7 mouse cellular contexts compared by ENCODE assay signal in genomic region chr12:109830303-109831020, GRCm38 (mm10).
DNase-seq lines count a peak whose midpoint lies in the region; ATAC-seq lines count a peak whose summit lies in the region.

No protein-coding gene starts in this region.

- peak; percentile 79 for DNase-seq in left cerebral cortex, postnatal 4 days
- no peak for DNase-seq in left cerebral cortex, adult 9 months (ENCODE audit: low spot score in 2 of 2)
- DNase-seq in c-Kit-positive CD71-negative TER-119-negative erythroid progenitor cells, embryonic 14.5 days (ENCODE audit: low read depth): peak; percentile 3
- DNase-seq in limb, embryonic 10.5 days (ENCODE audit: low spot score): peak; percentile 72
- DNase-seq in gastrocnemius, postnatal 25 days: no peak

- peaks cover 24% of the 10 kb centered on the region for H3K4me1 ChIP-seq in forebrain, embryonic 13.5 days
- H3K4me1 ChIP-seq in limb, embryonic 10.5 days: peaks cover 38% of the 10 kb centered on the region
- no peaks in the 10 kb centered on the region for H3K4me1 ChIP-seq in stomach, embryonic 14.5 days (ENCODE audit: control insufficient read depth, insufficient read depth, low read length)

- no peak overlapping the region for H3K9ac ChIP-seq in forebrain, embryonic 13.5 days
- no peak overlapping the region for H3K9ac ChIP-seq in stomach, embryonic 14.5 days (replicated peaks; ENCODE audit: low read depth, low read length)

- no peak overlapping the region for H3K4me3 ChIP-seq in forebrain, embryonic 13.5 days
- no peak overlapping the region for H3K4me3 ChIP-seq in limb, embryonic 10.5 days
- no peak overlapping the region for H3K4me3 ChIP-seq in stomach, embryonic 14.5 days (ENCODE audit: low read depth, low read length)

- intact Hi-C loops in left cerebral cortex, postnatal 4 days (cut with DNase I): no loop called here

- peak; percentile 71; the same call in 1 of the 2 replicates for ATAC-seq in forebrain, embryonic 13.5 days
- ATAC-seq in stomach, embryonic 14.5 days (ENCODE audit: insufficient number of reproducible peaks, insufficient read depth, low FRiP score, low read depth): peak; percentile 53; the same call in 1 of the 2 replicates

- no peaks in the 10 kb centered on the region for H3K27me3 ChIP-seq in forebrain, embryonic 13.5 days
- peaks cover under 1% of the 10 kb centered on the region; the same call in 1 of the 2 replicates for H3K27me3 ChIP-seq in limb, embryonic 10.5 days (ENCODE audit: low read depth, poor library complexity, severe bottlenecking)
- H3K27me3 ChIP-seq in stomach, embryonic 14.5 days (ENCODE audit: control insufficient read depth, insufficient read depth, low read length): no peaks in the 10 kb centered on the region

- H3K36me3 ChIP-seq in forebrain, embryonic 13.5 days (ENCODE audit: poor library complexity, severe bottlenecking): no peaks in the 10 kb centered on the region
- no peaks in the 10 kb centered on the region for H3K36me3 ChIP-seq in limb, embryonic 10.5 days
- H3K36me3 ChIP-seq in stomach, embryonic 14.5 days (ENCODE audit: control insufficient read depth, insufficient read depth, low read length): no peaks in the 10 kb centered on the region

- peak overlapping the region; percentile 19; the same call in 1 of the 2 replicates for H3K27ac ChIP-seq in forebrain, embryonic 13.5 days
- H3K27ac ChIP-seq in limb, embryonic 10.5 days: peak overlapping the region; percentile 53
- H3K27ac ChIP-seq in stomach, embryonic 14.5 days (ENCODE audit: low read length): no peak overlapping the region

- H3K4me2 ChIP-seq in forebrain, embryonic 13.5 days: 0 out of 2 replicates have a peak overlapping the region, but pooled peaks have one; percentile 2
- H3K4me2 ChIP-seq in stomach, embryonic 14.5 days (replicated peaks; ENCODE audit: low read depth, low read length): no peak overlapping the region

- 12% methylated on average over 16 of the region's 16 CpGs for WGBS in forebrain, embryonic 13.5 days
- WGBS in limb, embryonic 10.5 days: 25% methylated on average over 16 of the region's 16 CpGs
- WGBS in stomach, embryonic 14.5 days: 46% methylated on average over 16 of the region's 16 CpGs

- no peaks in the 10 kb centered on the region for H3K9me3 ChIP-seq in forebrain, embryonic 13.5 days (replicated peaks)
- H3K9me3 ChIP-seq in limb, embryonic 10.5 days (replicated peaks): no peaks in the 10 kb centered on the region
- no peaks in the 10 kb centered on the region for H3K9me3 ChIP-seq in stomach, embryonic 14.5 days (ENCODE audit: control insufficient read depth, low read depth, low read length)

Comparison
In these comparisons a context has a peak if more than half of its experiments do, and no peak if none do; other contexts are left out.
1. DNase-seq: peak in left cerebral cortex, postnatal 4 days (single experiment), c-Kit-positive CD71-negative TER-119-negative erythroid progenitor cells, embryonic 14.5 days (single experiment) and limb, embryonic 10.5 days (single experiment); none in left cerebral cortex, adult 9 months (0 of 2) and gastrocnemius, postnatal 25 days (single experiment).